Mouse (Mus musculus): ENCODE results near the gene Dgke.
A peak's percentile ranks its signal among the peaks of the same experiment; 100 is the strongest.
"Not testable (repeated sequence)": the region's sequence is repeated elsewhere in the genome, so short reads cannot be mapped to it uniquely, and the experiment has no call there.

Gene Dgke

GRCm38 (mm10) chr11:89066750-89067149, at the start of gene Dgke:
TSS of gene Dgke (minus strand) at chr11:89066850.
- no peak for DNase-seq (ENCODE audit: extremely low spot score)

DNA sequence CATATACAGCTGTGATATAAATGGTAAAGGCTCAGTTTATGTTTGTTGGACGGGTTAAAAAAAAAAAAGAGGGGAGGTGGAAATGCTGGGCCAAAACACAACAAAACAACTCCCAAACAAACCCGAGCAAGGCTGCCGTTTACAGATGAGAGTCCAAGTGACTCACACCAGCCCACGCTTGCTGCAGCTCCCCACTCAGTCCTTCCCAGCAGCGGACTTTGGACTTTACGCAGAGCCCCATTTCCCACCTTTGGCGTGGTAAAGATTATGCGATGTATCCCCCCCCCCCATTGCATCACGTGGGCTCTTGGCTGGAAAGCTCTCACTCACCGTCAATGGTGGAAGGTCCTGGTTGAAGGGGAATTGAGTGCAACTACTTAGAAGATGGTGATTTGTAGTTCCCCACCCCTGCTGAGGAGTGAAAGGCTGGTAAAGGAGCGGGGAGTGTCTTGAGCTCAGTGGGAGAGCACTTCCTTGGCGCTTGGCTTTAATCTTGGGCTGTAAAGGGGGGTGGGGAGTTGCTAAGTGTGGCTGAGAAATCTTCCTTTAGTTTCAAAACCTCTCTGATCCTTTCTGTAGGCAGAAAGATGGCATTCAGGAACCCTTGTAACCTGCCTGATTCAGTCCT, 40.6 kb upstream of the Dgke start:
- DNase-seq (ENCODE audit: extremely low spot score), result no peak

- DNase-seq (ENCODE audit: extremely low spot score), result no peak
Observed at GRCm38 (mm10) chr11:89105823-89106222, 39.2 kb upstream of the Dgke start.

DNA sequence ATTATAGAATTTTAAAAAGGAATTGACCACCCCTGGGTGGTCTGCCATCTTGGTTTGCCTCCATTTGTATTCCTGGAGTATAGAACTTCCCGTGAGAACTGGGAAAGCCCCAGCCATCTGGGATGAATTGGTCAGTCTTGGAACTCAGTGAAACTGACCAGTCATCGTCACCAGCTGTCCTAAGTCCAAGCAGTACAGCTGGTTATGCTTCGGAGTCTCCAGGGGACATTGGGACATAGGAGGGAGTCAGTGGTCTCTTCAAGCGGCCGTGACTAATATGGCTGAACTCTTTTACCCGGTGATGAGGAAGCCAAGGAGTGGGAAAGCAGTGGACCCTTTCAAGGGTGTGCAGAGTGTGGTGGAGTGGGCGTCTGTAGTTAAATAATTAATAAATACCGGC, 38.6 kb upstream of the Dgke start:
- no peak for DNase-seq (ENCODE audit: extremely low spot score)

DNA sequence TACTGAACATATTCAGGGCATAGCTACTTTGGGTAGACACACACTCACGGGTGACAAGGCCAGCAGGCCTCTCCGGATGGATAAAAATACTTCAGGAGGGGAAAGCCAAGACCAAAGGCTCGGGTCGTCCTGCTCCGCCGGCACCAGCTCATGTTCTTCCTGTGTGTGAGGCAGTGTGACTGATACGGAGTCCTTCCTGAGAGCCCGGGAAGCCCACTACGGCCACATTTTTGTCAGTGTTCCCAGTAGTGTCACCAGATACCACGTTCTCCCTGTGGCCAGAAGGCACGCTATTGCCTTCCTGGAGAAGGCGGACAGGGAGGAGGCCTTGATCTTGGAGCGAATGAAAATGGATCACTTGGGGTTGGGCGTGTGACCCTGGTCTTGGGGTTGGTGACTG, 36.5 kb upstream of the Dgke start:
- no peak for DNase-seq (ENCODE audit: extremely low spot score)

- DNase-seq (ENCODE audit: extremely low spot score), result no peak
Observed at GRCm38 (mm10) chr11:89100826-89101321, 34.2 kb upstream of the Dgke start.

- peak; percentile 85 for DNase-seq (ENCODE audit: extremely low spot score)
Observed at GRCm38 (mm10) chr11:89100403-89100802, 33.8 kb upstream of the Dgke start.

- no peak for DNase-seq (ENCODE audit: extremely low spot score)
Observed at GRCm38 (mm10) chr11:89098930-89099329, 32.3 kb upstream of the Dgke start.

- no peak for DNase-seq (ENCODE audit: extremely low spot score)
Observed at GRCm38 (mm10) chr11:89098083-89098835, 31.6 kb upstream of the Dgke start.

DNA sequence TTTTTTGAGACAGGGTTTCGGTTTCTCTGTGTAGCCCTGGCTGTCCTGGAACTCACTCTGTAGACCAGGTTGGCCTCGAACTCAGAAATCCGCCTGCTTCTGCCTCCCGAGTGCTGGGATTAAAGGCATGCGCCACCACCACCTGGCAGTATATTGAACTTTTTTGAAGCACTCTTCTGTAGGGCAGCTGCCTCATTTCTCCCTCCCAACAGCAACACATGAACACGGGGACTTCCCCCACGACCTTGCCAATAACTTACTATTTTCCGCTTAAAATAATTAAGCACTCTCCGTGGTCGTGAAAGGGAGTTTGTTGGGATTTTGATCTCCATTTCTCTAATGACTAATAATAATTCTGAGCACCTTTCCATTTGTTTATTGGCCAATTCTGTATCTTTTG, 30.6 kb upstream of the Dgke start:
- DNase-seq (ENCODE audit: extremely low spot score), result not testable (repeated sequence)

DNA sequence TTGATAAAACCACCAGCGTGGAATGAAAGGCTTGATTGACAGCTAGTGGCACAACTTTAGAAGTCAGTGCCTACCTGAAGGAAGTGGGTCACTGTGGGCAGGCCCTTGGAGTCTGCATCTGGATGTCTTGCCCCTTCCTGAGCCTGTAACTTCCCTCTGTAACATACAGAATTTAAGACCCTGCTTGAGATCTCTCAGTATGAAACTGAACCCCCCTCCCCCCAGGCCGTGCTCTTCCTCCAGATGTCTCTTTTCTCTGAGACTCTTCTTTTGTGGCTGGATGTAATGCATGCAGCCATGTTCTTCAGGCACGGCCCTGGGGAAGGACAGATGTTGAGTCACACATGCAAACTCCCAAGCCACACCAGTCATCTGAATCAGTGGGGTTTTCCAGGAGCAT, 28.7 kb upstream of the Dgke start:
- DNase-seq (ENCODE audit: extremely low spot score), result no peak

DNA sequence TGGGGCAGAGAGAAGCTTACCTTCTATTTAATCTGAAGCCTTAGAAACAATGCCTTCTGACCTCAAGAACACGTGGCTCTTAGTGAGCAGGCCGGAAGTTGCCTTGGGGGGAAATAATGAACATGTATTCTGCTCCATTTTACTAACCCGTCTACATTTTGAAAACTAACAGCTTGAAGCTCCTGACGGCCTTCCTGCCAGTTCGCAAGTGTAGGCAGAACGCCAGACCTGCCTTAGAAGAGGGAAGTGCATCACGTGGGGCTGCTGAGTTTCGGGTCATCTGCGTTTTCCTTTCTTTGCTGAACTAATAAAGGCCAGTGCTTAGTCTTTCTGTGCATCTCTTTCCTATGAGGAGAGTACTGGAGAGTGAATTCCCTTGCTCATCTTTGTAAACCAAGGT, 26.1 kb upstream of the Dgke start:
- no peak for DNase-seq (ENCODE audit: extremely low spot score)

- DNase-seq (ENCODE audit: extremely low spot score), result not testable (repeated sequence)
Observed at GRCm38 (mm10) chr11:89090359-89090758, 23.7 kb upstream of the Dgke start.

- DNase-seq (ENCODE audit: extremely low spot score), result no peak
Observed at GRCm38 (mm10) chr11:89088754-89089153, 22.1 kb upstream of the Dgke start.

DNA sequence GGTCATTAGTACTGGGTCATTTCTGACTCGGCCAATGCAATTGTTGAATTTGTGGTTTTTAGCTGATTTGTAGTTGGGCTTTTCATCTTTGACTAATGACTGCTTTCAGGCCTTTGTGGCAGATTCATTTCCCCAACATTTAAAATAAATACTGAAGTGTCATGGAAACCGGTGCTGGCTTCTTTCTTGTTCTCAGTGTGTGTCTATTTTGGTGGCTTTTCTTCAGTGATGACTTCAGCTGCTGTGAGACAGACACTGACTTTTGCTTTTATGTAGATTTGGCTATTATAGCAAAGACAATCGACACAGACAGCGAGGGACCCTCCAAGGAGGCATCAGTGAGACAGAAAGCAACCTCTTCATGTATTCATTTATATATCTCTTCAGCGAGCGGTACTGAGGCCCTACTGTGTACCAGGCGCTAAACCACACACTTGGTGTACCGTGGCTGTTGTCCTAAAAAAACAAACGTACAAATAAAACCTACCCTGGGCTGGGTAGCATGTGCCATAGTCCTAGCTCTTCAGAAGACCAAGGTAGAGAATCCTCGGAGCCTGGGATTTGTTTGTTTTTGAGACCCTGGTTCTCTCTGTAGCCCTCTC, 19.7 kb upstream of the Dgke start:
- no peak for DNase-seq (ENCODE audit: extremely low spot score)

GRCm38 (mm10) chr11:89084601-89085000, 18.0 kb upstream of the Dgke start:
- DNase-seq (ENCODE audit: extremely low spot score), result peak; percentile 39

- DNase-seq (ENCODE audit: extremely low spot score), result not testable (repeated sequence)
Observed at GRCm38 (mm10) chr11:89082691-89083090, 16.0 kb upstream of the Dgke start.

DNA sequence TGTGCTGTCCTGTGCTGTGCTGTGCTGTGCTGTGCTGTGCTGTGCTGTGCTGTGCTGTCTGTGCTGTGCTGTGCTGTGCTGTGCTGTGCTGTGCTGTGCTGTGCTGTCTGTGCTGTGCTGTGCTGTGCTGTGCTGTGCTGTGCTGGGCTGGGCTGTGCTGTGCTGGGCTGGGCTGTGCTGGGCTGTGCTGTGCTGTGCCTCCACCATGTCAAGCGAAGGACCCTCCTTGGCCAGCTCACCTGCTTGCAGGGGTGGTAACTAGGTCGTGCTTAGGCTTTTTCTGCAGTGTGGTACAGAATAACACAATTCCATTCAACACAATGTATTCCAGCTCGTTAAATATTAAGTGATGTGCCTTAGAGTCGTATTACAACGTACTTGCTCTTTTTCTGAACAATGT, 15.3 kb upstream of the Dgke start:
- DNase-seq (ENCODE audit: extremely low spot score), result not testable (repeated sequence)

DNA sequence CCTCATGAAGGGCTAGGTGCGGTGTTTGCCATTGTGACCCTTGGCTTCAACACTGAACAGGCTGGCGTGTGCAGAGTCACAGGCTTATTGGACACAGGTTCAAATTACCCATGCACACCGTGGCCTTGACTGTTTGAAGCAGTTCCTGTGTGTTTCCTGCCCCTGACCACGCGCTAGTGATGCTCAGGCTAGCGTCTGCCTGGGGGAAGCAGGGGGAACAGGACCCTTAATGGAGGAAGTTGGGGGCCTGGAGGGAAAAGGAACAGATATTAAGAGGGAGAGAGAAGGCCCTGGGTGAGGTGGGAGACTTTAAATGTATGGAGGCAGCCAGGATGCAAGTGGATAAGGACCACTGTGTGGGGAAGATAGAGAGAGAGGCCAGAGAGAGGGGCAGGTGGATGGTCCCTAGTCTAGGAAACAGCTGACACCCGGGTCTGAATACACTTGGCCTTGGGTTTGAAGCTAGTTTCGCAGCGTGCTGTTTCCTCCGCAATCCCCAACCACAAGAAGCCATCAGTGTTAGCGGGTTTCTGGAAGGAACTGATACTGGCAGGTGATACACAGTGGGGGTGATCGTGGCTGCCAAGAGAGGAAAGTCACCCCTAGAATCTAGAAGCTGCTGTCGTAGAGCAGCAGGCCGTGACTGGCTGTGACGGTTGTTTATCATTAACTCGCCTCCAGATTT, 12.5 kb upstream of the Dgke start:
- no peak for DNase-seq (ENCODE audit: extremely low spot score)

- no peak for DNase-seq (ENCODE audit: extremely low spot score)
Observed at GRCm38 (mm10) chr11:89078305-89078704, 11.7 kb upstream of the Dgke start.

- no peak for DNase-seq (ENCODE audit: extremely low spot score)
Observed at GRCm38 (mm10) chr11:89077601-89078000, 11.0 kb upstream of the Dgke start.

GRCm38 (mm10) chr11:89076370-89076821, 9.7 kb upstream of the Dgke start:
- no peak for DNase-seq (ENCODE audit: extremely low spot score)
